Mouse (Mus musculus): ENCODE measurements around the gene Olfml3. TPM values are rescaled to one million over a fixed set of nuclear protein-coding genes. Genes with fewer than 3 reads are reported as not detected.
A peak's percentile ranks its signal among the peaks of the same experiment; 100 is the strongest.

Olfml3 gene
- total RNA-seq, 2 experiments from 2014 or later = 7.6 to 7.9 TPM

DNA sequence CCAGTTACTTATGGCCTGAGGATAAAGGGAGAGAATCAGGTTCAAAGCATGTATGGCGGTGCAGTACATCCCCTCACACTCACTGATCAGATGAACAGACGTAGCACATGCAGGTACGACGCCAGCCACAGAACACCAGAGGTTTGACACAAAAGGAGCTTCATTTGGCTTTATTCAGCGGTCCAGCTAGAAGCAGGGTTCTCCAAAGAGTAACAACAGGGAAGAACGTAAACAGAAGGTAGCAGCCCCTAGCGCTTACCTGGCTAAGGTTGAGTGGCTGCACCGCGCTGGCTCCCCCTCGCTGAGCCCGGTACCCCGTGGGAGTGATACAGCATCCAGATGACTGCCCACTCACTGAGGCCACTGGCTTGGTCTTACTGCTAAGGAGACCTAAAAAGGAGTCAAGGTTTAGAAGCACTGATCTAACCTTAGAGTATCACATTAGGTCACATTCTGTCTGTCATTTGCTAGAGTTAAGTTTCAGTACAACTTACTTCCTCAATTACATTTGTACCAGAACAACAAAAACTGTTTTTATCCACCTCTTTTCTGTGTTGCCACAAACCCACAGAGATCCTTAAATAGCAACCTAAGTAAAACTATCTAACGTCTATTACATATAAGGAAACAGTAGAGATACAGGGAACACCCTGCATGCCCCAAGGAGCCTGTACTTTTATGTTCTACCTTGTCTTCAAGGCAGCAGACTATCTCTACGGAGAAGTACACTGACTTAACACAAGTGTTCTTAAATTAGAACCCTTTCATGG, 7.4 kb upstream of the Olfml3 start:
- no peak for DNase-seq
- intact Hi-C loops (cut with DNase I) = no loop called here

- DNase-seq = no peak
- intact Hi-C loops (cut with DNase I) = no loop called here
Measured at GRCm38 (mm10) chr3:103743208-103743607, 5.4 kb upstream of the Olfml3 start.

GRCm38 (mm10) chr3:103740342-103740741, 2.5 kb upstream of the Olfml3 start:
- intact Hi-C loops (cut with DNase I) = no loop called here
- no peak for DNase-seq

GRCm38 (mm10) chr3:103739329-103739728, 1.5 kb upstream of the Olfml3 start, which contains the start of gene Gm10964:
Gene Gm10964, plus strand, starts transcription at chr3:103739366.
- intact Hi-C loops (cut with DNase I) = loop anchor here (2.0 to 5.0 kb wide), 3 partner anchors 49 to 307 kb away; no protein-coding TSS in a partner anchor
- no peak for DNase-seq

DNA sequence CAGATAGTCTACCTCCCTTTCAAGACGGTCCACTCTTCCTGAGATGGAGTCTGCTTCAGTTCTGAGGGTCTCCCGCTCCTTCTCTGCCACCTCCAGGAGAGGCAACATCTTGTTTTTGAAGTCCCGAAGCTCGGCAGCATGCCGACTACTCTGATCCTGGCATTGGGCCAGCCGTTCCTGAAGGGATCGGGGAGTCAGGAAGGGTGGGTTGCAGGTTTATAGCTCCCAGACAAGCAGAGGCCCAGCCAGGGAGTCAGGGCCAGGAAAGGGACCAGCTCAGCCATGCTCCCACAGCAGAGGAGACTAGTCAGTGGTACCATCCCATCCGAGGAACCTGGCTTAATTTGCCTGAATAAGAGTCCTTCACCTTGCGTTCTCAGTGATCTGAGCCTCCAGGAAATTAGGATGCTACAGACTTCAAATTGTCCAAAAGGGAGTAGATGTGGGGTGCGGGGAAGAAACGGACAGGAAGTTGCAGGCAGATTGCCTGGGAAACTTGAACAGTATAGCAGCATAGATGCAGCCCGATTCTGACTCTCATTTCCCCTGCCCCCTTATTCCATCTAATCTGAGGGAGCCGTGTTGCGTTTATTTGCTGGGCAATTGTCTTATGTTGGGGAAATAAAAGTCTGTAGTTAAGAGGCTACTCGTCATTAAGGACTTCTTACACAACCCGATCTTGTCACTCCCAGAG, 593 bp downstream of the Olfml3 start:
- intact Hi-C loops (cut with DNase I) = loop anchor here (1.0 to 5.0 kb wide), 2 partner anchors 150 to 305 kb away; no protein-coding TSS in a partner anchor
- DNase-seq = peak; percentile 66 to 67

GRCm38 (mm10) chr3:103735776-103736600, 1.8 kb downstream of the Olfml3 start:
- intact Hi-C loops (cut with DNase I) = loop anchor here (5.0 kb wide), 1 partner anchor 304 kb away; no protein-coding TSS in a partner anchor
- no peak for DNase-seq

DNA sequence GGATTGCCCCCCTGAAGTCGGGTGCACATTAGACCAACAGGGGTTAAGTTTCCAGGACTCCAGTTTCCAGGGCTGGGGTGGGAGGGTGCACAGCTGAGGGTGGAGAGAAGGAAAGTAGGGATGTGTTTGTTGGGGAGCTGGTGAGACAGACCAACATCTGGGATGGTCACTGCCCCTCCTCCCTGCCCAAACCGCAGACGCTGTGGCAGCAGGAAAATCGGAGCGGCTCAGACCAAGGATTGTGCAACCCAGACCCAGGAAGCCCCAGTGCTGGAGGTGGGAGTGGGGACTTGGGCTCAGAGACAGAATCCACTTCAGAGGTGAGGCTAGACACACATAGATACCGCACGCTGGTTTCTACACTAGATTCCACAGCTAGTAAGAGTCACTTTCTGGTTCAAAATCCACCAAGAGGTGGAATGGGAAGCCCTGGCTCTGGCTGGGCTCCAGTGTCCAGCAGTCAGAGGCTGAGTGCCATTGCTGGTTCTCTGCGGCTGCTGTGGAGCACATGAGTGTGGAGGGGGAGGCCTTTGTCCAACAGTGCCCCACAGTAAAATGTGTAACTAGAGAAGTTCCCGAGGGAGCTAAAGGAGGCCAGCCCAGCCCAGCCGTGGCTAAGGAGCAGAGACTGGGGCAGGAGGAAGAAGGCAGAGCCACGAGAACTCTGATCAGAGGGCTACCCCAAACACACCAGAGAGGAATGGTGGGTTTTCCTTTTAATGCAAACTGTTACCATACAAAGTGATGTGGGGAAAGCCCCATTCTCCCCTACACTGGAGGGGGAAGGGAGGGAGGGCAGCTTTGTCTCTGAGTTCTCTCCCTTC, 2.9 kb downstream of the Olfml3 start:
- peak; percentile 37 to 56 for DNase-seq
- intact Hi-C loops (cut with DNase I) = loop anchor here (5.0 kb wide), 1 partner anchor 303 kb away; no protein-coding TSS in a partner anchor

GRCm38 (mm10) chr3:103733799-103734695, 3.8 kb downstream of the Olfml3 start:
- DNase-seq = no peak
- intact Hi-C loops (cut with DNase I) = no loop called here

DNA sequence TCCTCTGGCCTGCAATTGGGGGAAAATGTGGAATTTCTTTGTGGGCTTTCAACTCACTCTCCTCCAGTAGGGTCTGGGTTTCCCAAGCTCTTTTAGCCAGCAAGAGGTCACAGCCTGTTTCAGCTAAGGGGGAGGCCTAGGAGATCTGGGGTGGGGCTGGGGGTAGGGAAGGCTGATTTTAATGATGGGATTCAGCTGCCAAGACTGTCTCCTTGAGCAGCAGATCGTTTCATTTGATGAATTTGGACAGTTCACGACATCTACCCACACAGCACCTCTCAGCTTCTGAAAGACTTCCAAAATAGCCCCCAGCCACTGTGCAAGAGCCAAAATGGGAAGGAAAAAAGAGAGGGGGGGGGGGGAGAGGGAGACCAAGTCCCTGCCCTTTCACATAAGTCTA, 4.6 kb downstream of the Olfml3 start:
- intact Hi-C loops (cut with DNase I) = no loop called here
- DNase-seq = no peak

DNA sequence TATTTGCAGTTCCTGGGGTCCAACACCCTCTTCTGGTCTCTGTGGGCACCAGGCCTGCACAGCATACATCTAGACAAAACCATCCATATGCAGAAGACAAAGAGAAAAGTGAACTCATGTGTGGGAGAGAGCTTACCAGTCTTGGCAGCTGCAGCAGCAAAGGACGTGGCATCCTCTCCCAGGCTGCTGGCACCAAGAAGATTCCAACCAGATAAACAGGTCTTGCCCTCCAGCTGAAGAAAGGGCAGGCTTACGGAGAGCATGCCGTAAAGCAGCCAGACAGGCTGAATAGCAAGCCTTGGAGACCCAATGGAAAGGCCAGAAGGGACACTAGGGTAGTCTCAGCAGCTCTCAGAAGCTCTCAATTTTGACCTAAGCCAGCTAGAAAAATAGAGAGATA, 5.7 kb downstream of the Olfml3 start:
- intact Hi-C loops (cut with DNase I) = no loop called here
- no peak for DNase-seq

- intact Hi-C loops (cut with DNase I) = no loop called here
- DNase-seq = no peak
Measured at GRCm38 (mm10) chr3:103729850-103730249, 8.0 kb downstream of the Olfml3 start.

DNA sequence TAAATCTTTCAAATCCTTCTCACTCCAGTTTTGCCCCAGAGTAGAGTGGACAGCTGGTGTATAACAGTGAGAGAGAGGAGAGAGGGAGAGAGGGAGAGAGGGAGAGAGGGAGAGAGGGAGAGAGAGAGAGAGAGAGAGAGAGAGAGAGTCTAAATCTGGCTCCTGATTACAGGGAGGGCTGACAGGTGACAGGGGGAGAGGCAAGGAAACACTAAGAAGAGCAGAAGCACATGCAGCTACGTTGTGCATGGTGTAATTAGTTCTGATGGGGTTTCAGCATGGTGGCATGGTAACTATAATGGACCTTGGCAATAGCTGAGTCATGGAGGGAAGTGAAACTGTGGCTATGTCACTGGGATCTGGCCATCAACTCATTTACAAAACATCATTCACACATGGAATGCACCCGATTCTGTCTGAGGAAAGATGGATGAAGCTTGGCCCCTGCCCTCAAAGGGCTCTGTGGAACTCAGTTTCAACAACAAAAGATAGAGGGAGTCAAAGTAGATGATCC, 9.9 kb downstream of the Olfml3 start:
- intact Hi-C loops (cut with DNase I) = no loop called here
- no peak for DNase-seq

GRCm38 (mm10) chr3:103726642-103727041, 11.2 kb downstream of the Olfml3 start:
- intact Hi-C loops (cut with DNase I) = no loop called here

DNA sequence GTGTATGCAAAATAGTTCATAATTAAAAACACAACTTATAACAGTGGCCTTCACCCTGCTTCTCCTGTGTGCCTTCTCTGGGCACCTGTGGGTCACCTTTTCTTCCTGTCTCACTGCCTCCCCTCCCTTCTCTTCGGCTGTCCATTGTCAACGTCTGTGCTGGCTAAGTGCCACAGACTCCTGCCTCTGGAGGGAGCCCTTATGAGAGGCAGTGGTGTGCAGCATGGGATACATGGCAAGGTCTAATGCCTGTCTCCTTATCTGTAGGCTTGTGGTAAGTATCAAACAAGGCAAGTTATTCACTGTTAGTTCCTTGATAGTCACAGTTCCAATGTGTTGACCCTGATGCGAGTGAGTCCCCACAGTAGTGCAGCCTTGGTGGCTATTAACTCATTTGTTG, 13.7 kb downstream of the Olfml3 start:
- intact Hi-C loops (cut with DNase I) = no loop called here
- no peak for DNase-seq

More at GRCm38 (mm10) chr3:103726642-103727041, 11.2 kb downstream of the Olfml3 start:
- DNase-seq = no peak

DNA sequence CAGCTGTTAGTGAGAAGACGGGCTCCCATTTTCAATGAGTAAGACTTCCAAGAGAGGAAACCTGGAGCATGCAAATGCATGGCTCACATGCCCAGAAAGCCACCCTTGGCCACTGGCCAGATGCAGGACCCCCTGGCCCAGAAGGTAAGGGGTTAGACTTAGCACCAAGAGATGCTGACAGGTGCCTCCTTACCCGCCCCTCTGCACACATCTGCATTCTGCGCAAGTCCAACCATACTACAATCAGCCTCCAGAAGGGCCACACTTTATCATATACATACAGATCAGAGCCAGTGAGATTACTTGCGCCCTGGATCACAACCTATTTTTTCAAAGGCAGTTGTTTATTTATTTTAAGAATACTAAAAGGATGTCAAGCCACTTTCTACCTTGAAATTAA, 19.1 kb downstream of the Olfml3 start:
- DNase-seq = no peak
- intact Hi-C loops (cut with DNase I) = no loop called here

DNA sequence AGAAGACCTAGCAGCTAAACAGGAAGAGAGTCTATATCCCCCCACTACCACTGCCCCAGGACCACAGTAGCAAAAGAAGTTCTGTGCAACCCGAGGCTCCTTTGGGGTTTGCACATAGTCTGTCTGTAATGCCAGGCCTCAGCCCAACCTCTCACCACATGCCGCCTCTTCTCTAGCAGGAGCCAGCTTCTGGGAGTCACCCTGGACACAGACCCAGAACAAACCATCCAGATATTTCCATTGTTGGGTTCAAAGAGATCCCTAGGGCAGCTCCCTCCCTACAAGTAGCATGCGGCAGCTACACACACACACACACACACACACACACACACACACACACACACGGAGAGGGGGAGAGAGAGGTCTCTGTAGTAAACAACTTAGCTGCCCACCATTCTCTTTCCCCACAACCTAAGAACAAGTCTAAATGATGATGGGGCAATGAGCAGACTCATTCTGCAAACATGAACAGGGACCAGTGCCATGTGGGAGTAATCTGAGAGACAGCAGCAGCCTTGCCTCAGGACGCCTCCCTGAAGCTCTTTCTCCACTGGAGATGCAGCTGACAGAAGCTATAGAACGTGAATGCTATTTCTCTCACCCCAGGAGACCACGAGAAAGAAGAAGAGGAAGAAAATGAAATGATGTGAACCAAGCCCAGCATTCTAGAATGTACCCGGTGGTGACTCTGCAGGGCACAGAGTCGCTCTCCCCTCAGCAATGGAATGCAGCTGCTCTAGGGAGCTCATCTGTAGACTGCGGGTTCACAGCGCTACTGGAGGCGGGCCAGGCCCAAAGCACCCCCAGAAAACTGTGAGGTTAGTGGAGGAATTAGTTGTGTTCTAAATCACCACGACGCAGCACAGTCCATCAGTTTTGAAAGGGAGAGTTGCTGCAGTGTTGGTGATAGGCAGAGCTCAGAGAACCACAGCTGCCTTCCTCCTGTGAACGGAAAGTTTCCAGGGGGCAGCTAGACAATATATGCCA, 20.7 kb downstream of the Olfml3 start:
- intact Hi-C loops (cut with DNase I) = no loop called here
- peak in 1 of 2 experiments; percentile 18 for DNase-seq
